Mouse (Mus musculus) bone marrow, adult 2 months (tissue): ENCODE data around the gene Tgfbr3. TPM values are rescaled to one million over a fixed set of nuclear protein-coding genes. Genes with fewer than 3 reads are reported as not detected.
"Not testable (repeated sequence)": the region's sequence is repeated elsewhere in the genome, so short reads cannot be mapped to it uniquely, and the experiment has no call there.

Experiments
- H3K27ac ChIP-seq: fragments of 200-500 bp; 2 replicates; pipeline ENCODE4 v1.5.1; 2012; ENCODE audit warnings: low read depth, mild to moderate bottlenecking, control low read depth, inconsistent platforms, low read length; ENCODE audit not compliant: control insufficient read depth, poor library complexity, insufficient read depth
- H3K4me1 ChIP-seq: fragments of 200-500 bp; 2 replicates; pipeline ENCODE4 v1.6.1; 2011; ENCODE audit warnings: low read length; ENCODE audit not compliant: control insufficient read depth, insufficient read depth
- H3K4me3 ChIP-seq: fragments of 200-500 bp; replicated peaks from 2 replicates; pipeline ENCODE3; 2011; ENCODE audit warnings: mild to moderate bottlenecking, low read depth, low read length, control low read depth; ENCODE audit not compliant: control insufficient read depth
- CTCF ChIP-seq: fragments of 200-500 bp; IDR thresholded peaks from 2 replicates; pipeline ENCODE4 v1.5.1; 2011; ENCODE audit warnings: low read length, control low read depth; ENCODE audit not compliant: control insufficient read depth, insufficient read depth
- POLR2A ChIP-seq: fragments of 200-500 bp; IDR thresholded peaks from 2 replicates; pipeline ENCODE4 v1.6.1; 2011; ENCODE audit warnings: low read depth, mild to moderate bottlenecking, control low read depth, low read length, borderline replicate concordance; ENCODE audit not compliant: control insufficient read depth
- WGBS: fragments of 180-500 bp; shearing (Covaris S2); methylation state at CpG from one replicate; pipeline ENCODE4 v1.1.7; 2018; 5-methylcytosine and 5-hydroxymethylcytosine counted together
- polyA plus RNA-seq: library from polyadenylated mRNA; stranded (reverse); fragments of >200 nt; gene quantifications from 2 replicates; pipeline ENCODE4 v1.2.4, GENCODE M21; 2011; ENCODE audit warnings: low replicate concordance; ENCODE audit not compliant: missing spikeins, insufficient read depth, insufficient read length

The Tgfbr3 gene
- polyA plus RNA-seq, 1 experiment, result 7.4 TPM

- Histone ChIP-seq H3K27ac (no peak overlapping the region), H3K4me1 (no peaks in the 10 kb centered on the region), H3K4me3 (no peak overlapping the region)
- TF ChIP-seq POLR2A, result no peak
- no peak for TF ChIP-seq CTCF
- WGBS, result 88% methylated on average over 3 of the region's 3 CpGs
These were observed 36.0 kb downstream of the Tgfbr3 start for GRCm38 (mm10) chr5:107253395-107253794.

- Histone ChIP-seq H3K4me3 (no peak overlapping the region), H3K4me1 (no peaks in the 10 kb centered on the region), H3K27ac (no peak overlapping the region)
- no peak for TF ChIP-seq CTCF
- TF ChIP-seq POLR2A, result no peak
- WGBS, result 50% methylated on average over 1 of the region's 1 CpGs
These were observed 37.0 kb downstream of the Tgfbr3 start for GRCm38 (mm10) chr5:107252435-107252834.

GRCm38 (mm10) chr5:107251751-107252305 lies 37.6 kb downstream of the Tgfbr3 start:
- no peak overlapping the region for H3K27ac ChIP-seq
- no peak overlapping the region for H3K4me3 ChIP-seq
- WGBS, result 36% methylated on average over 3 of the region's 3 CpGs
- H3K4me1 ChIP-seq, result no peaks in the 10 kb centered on the region
- TF ChIP-seq CTCF, result no peak
- TF ChIP-seq POLR2A, result no peak

GRCm38 (mm10) chr5:107250548-107251272 lies 38.7 kb downstream of the Tgfbr3 start:
- WGBS, result 84% methylated on average over 19 of the region's 19 CpGs
- TF ChIP-seq CTCF, result no peak
- TF ChIP-seq POLR2A, result no peak
- H3K4me1 ChIP-seq, result no peaks in the 10 kb centered on the region
- H3K4me3 ChIP-seq, result no peak overlapping the region
- H3K27ac ChIP-seq, result no peak overlapping the region

GRCm38 (mm10) chr5:107248732-107249131 lies 40.7 kb downstream of the Tgfbr3 start:
- TF ChIP-seq CTCF, result no peak
- no peak for TF ChIP-seq POLR2A
- Histone ChIP-seq H3K4me3 (no peak overlapping the region), H3K4me1 (no peaks in the 10 kb centered on the region), H3K27ac (no peak overlapping the region)
- WGBS, result 81% methylated on average over 6 of the region's 6 CpGs

- not testable (repeated sequence) for H3K4me1 ChIP-seq, H3K27ac ChIP-seq, H3K4me3 ChIP-seq
- 92% methylated on average over 11 of the region's 11 CpGs for WGBS
These were observed 41.1 kb downstream of the Tgfbr3 start for GRCm38 (mm10) chr5:107248302-107248701.

GRCm38 (mm10) chr5:107247786-107248185 lies 41.6 kb downstream of the Tgfbr3 start:
- no peak overlapping the region for H3K27ac ChIP-seq
- no peak overlapping the region for H3K4me3 ChIP-seq
- H3K4me1 ChIP-seq, result no peaks in the 10 kb centered on the region
- 83% methylated on average over 3 of the region's 3 CpGs for WGBS
- TF ChIP-seq CTCF (no peak), POLR2A (no peak)

GRCm38 (mm10) chr5:107243445-107243844 lies 46.0 kb downstream of the Tgfbr3 start:
- no peaks in the 10 kb centered on the region for H3K4me1 ChIP-seq
- 70% methylated on average over 2 of the region's 2 CpGs for WGBS
- TF ChIP-seq POLR2A (no peak), CTCF (no peak)
- H3K27ac ChIP-seq, result no peak overlapping the region
- H3K4me3 ChIP-seq, result no peak overlapping the region

GRCm38 (mm10) chr5:107242993-107243392 lies 46.4 kb downstream of the Tgfbr3 start:
- no peak for TF ChIP-seq CTCF
- no peak for TF ChIP-seq POLR2A
- Histone ChIP-seq H3K4me1 (no peaks in the 10 kb centered on the region), H3K27ac (no peak overlapping the region), H3K4me3 (no peak overlapping the region)
- WGBS, result 68% methylated on average over 4 of the region's 4 CpGs
